Mouse (Mus musculus): Measurements from ENCODE around the gene Plcb1. TPM values are rescaled to one million over a fixed set of nuclear protein-coding genes. Genes with fewer than 3 reads are reported as not detected.
A peak's percentile ranks its signal among the peaks of the same experiment; 100 is the strongest.

The Plcb1 gene
- polyA plus RNA-seq, 1 experiment from 2014 or later, result 34.5 TPM

DNA sequence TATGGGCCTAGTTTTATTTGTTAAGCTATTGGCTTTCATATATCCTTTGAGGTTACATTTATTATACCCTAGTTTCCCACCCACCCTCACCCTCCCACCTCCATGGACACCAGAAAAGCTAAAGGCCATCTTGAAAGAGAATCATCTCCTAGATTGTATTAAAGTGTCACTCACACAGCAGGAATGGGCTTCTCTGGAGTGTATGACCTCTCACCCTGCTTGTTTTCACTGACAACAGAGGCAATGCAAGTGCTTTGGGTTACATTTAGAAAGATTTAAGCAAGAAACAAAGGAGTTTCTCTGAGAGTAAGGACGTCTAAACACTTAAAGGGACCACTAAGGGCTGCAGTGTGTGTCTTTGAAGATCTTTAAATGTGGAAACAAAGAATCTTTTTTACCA, 617.0 kb downstream of the Plcb1 start:
- Histone ChIP-seq H3K36me3 (ENCODE audit: control insufficient read depth, insufficient read depth, low read length) (no peaks in the 10 kb centered on the region), H3K4me1 (ENCODE audit: control insufficient read depth, insufficient read depth, low read length) (no peaks in the 10 kb centered on the region), H3K27me3 (ENCODE audit: control insufficient read depth, insufficient read depth, low read length) (no peaks in the 10 kb centered on the region), H3K27ac (ENCODE audit: low read depth, low read length) (no peak overlapping the region), H3K9ac (ENCODE audit: low read depth, low read length) (no peak overlapping the region), H3K9me3 (ENCODE audit: control insufficient read depth, low read length) (no peaks in the 10 kb centered on the region), H3K4me3 (ENCODE audit: low read length) (no peak overlapping the region), H3K4me2 (replicated peaks; ENCODE audit: low read depth, low read length) (no peak overlapping the region)
- ATAC-seq (ENCODE audit: low FRiP score, low TSS enrichment), result no peak
- 20% methylated on average over 1 of the region's 1 CpGs for WGBS

DNA sequence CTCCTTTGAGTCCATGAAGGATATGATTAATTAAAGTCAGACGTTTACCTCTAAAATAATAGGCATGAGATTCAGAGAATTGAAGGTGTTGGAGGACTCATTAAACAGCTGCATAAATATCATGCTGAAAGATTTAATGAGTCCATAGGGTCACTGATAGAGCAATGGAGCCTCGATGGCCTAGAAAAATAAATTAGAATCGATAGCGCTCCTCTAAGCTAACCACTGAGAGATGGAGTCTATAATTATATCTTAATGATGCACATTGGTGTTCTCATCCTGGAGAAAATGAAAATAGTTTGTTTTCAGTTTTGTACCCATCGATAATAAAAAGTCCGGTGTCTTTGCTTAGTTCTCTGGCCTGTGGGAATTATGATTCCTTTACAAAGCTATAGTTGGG, 617.5 kb downstream of the Plcb1 start:
- Histone ChIP-seq H3K36me3 (ENCODE audit: control insufficient read depth, insufficient read depth, low read length) (no peaks in the 10 kb centered on the region), H3K27ac (ENCODE audit: low read depth, low read length) (no peak overlapping the region), H3K9me3 (ENCODE audit: control insufficient read depth, low read length) (no peaks in the 10 kb centered on the region), H3K4me2 (replicated peaks; ENCODE audit: low read depth, low read length) (no peak overlapping the region), H3K9ac (ENCODE audit: low read depth, low read length) (no peak overlapping the region), H3K4me3 (ENCODE audit: low read length) (no peak overlapping the region), H3K4me1 (ENCODE audit: control insufficient read depth, insufficient read depth, low read length) (no peaks in the 10 kb centered on the region), H3K27me3 (ENCODE audit: control insufficient read depth, insufficient read depth, low read length) (no peaks in the 10 kb centered on the region)
- 52% methylated on average over 6 of the region's 6 CpGs for WGBS
- ATAC-seq (ENCODE audit: low FRiP score, low TSS enrichment), result no peak

DNA sequence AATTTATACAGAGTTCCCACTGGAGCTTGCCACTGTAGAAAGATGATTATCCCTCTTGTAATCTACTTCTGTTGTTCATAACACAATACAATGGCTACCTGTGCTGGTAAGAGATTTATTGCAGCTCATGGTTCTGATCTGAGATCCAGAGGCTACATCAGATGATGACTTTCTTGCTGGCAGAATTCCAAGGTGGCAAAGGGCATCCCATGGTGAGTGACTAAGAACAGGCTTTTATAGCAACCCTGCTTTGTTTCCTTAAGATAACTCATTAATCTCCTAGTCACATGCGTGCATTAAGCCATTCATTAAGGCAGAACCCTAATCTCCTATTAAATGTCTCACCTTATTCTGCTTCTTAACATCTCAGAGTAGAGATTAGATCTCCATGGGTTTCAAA, 618.2 kb downstream of the Plcb1 start:
- H3K9me3 ChIP-seq (ENCODE audit: control insufficient read depth, low read length), result no peaks in the 10 kb centered on the region
- no peak overlapping the region for H3K4me2 ChIP-seq (replicated peaks; ENCODE audit: low read depth, low read length)
- H3K4me3 ChIP-seq (ENCODE audit: low read length), result no peak overlapping the region
- H3K27ac ChIP-seq (ENCODE audit: low read depth, low read length), result no peak overlapping the region
- H3K9ac ChIP-seq (ENCODE audit: low read depth, low read length), result no peak overlapping the region
- 27% methylated on average over 1 of the region's 1 CpGs for WGBS
- H3K4me1 ChIP-seq (ENCODE audit: control insufficient read depth, insufficient read depth, low read length), result no peaks in the 10 kb centered on the region
- no peak for ATAC-seq (ENCODE audit: low FRiP score, low TSS enrichment)
- H3K27me3 ChIP-seq (ENCODE audit: control insufficient read depth, insufficient read depth, low read length), result no peaks in the 10 kb centered on the region
- no peaks in the 10 kb centered on the region for H3K36me3 ChIP-seq (ENCODE audit: control insufficient read depth, insufficient read depth, low read length)

DNA sequence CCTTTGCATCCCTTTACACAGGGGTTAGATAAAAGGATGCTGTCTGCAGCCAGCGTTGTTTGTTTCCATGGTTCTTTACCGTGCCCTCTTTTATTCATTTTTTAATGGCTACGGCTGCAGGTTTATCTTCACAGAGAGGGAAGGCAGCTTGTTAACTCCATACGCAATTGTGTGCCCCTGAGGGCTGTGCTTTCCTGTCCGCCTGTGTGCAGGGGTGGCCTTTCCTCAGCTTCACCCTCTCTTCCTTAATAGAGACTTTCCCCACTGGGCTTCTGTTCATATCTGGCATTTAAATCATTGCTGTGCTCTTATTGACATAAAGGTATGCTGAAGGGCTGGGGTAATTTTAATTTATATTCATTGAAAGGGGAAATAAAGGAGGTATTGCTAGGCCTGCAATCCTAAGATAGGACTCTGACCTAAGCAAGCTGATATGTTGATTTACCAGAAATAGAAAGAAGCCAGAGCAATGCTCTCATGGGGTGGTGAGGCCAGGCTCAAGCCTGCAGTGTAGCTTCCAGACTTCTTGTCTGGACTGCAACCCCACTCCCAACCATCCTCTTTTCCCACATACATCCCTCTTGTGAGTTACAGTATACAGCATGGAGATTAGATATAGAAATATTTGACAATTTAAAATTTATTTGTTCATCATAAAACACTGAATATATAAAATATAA, 623.7 kb downstream of the Plcb1 start:
- H3K27ac ChIP-seq (ENCODE audit: low read depth, low read length), result no peak overlapping the region
- no peak for ATAC-seq (ENCODE audit: low FRiP score, low TSS enrichment)
- H3K27me3 ChIP-seq (ENCODE audit: control insufficient read depth, insufficient read depth, low read length), result no peaks in the 10 kb centered on the region
- H3K4me2 ChIP-seq (replicated peaks; ENCODE audit: low read depth, low read length), result no peak overlapping the region
- no peaks in the 10 kb centered on the region for H3K36me3 ChIP-seq (ENCODE audit: control insufficient read depth, insufficient read depth, low read length)
- no peaks in the 10 kb centered on the region for H3K4me1 ChIP-seq (ENCODE audit: control insufficient read depth, insufficient read depth, low read length)
- no peak overlapping the region for H3K9ac ChIP-seq (ENCODE audit: low read depth, low read length)
- 80% methylated on average over 5 of the region's 5 CpGs for WGBS
- H3K4me3 ChIP-seq (ENCODE audit: low read length), result no peak overlapping the region
- no peaks in the 10 kb centered on the region for H3K9me3 ChIP-seq (ENCODE audit: control insufficient read depth, low read length)

DNA sequence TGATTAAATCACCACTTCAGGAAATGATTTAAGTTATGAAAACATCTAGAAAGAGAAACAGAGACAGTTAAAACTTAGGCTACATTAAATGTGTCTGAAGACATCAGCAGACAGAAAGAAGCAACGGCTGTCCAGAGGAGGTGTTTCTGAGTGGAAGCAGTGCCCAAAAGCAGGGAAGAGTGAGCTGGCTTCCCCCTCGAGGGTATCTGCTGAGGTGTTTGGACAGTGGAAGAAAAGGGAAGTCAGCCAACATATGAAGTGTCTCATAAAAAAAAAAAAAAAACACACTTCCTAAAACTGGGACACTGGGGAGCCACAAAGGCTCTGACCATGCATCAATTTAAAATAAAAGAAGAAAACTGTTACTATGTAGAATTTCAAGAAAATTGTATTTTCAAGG, 625.8 kb downstream of the Plcb1 start:
- ATAC-seq (ENCODE audit: low FRiP score, low TSS enrichment), result no peak
- no peaks in the 10 kb centered on the region for H3K4me1 ChIP-seq (ENCODE audit: control insufficient read depth, insufficient read depth, low read length)
- no peaks in the 10 kb centered on the region for H3K27me3 ChIP-seq (ENCODE audit: control insufficient read depth, insufficient read depth, low read length)
- no peaks in the 10 kb centered on the region for H3K9me3 ChIP-seq (ENCODE audit: control insufficient read depth, low read length)
- H3K9ac ChIP-seq (ENCODE audit: low read depth, low read length), result no peak overlapping the region
- H3K36me3 ChIP-seq (ENCODE audit: control insufficient read depth, insufficient read depth, low read length), result no peaks in the 10 kb centered on the region
- 47% methylated on average over 2 of the region's 2 CpGs for WGBS
- no peak overlapping the region for H3K27ac ChIP-seq (ENCODE audit: low read depth, low read length)
- H3K4me3 ChIP-seq (ENCODE audit: low read length), result no peak overlapping the region
- H3K4me2 ChIP-seq (replicated peaks; ENCODE audit: low read depth, low read length), result no peak overlapping the region

DNA sequence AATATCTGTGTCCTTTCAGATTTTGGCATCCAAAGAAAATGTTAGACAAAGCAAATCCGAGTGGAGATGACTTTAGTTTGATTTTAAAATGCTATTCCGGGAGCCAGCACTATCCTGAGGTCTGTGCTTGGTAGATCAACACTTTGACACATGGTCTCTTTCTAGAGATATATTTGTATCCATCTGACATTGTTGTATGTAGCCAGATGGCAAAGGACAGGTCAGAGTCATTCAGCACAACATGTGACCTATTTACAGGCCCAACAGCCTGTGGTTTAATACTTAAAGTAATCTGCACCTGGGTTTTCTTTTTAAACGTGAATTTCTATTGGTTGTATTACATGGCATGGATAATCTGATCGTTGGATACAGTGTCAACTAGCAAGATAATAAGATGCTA, 629.3 kb downstream of the Plcb1 start:
- WGBS, result 78% methylated on average over 4 of the region's 4 CpGs
- H3K4me3 ChIP-seq (ENCODE audit: low read length), result no peak overlapping the region
- ATAC-seq (ENCODE audit: low FRiP score, low TSS enrichment), result no peak
- H3K27ac ChIP-seq (ENCODE audit: low read depth, low read length), result no peak overlapping the region
- H3K27me3 ChIP-seq (ENCODE audit: control insufficient read depth, insufficient read depth, low read length), result no peaks in the 10 kb centered on the region
- H3K4me1 ChIP-seq (ENCODE audit: control insufficient read depth, insufficient read depth, low read length), result no peaks in the 10 kb centered on the region
- no peaks in the 10 kb centered on the region for H3K9me3 ChIP-seq (ENCODE audit: control insufficient read depth, low read length)
- no peak overlapping the region for H3K9ac ChIP-seq (ENCODE audit: low read depth, low read length)
- H3K36me3 ChIP-seq (ENCODE audit: control insufficient read depth, insufficient read depth, low read length), result no peaks in the 10 kb centered on the region
- H3K4me2 ChIP-seq (replicated peaks; ENCODE audit: low read depth, low read length), result no peak overlapping the region

DNA sequence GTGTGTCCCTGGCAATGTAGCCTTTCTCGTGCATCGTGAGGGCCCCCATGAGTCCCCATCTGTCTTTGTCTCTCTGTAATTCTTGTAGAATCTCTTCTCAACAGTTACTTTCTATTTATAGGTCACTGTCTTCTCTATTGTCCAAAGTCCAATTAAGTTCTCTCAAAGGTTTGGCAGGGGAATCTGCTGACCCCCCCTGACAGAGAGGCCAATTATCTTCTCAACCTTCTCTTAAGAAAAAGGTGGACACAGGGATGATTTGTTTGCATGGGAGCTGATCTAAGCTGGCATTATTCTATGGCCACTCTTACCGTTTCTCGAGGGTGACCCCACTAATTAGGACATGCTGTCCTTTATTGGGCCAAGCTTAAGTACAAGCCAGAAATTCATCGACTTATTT, 633.4 kb downstream of the Plcb1 start:
- no peak overlapping the region for H3K9ac ChIP-seq (ENCODE audit: low read depth, low read length)
- H3K9me3 ChIP-seq (ENCODE audit: control insufficient read depth, low read length), result no peaks in the 10 kb centered on the region
- no peaks in the 10 kb centered on the region for H3K36me3 ChIP-seq (ENCODE audit: control insufficient read depth, insufficient read depth, low read length)
- H3K4me3 ChIP-seq (ENCODE audit: low read length), result no peak overlapping the region
- no peaks in the 10 kb centered on the region for H3K27me3 ChIP-seq (ENCODE audit: control insufficient read depth, insufficient read depth, low read length)
- no peak overlapping the region for H3K4me2 ChIP-seq (replicated peaks; ENCODE audit: low read depth, low read length)
- 86% methylated on average over 5 of the region's 5 CpGs for WGBS
- ATAC-seq (ENCODE audit: low FRiP score, low TSS enrichment), result no peak
- no peak overlapping the region for H3K27ac ChIP-seq (ENCODE audit: low read depth, low read length)
- no peaks in the 10 kb centered on the region for H3K4me1 ChIP-seq (ENCODE audit: control insufficient read depth, insufficient read depth, low read length)

DNA sequence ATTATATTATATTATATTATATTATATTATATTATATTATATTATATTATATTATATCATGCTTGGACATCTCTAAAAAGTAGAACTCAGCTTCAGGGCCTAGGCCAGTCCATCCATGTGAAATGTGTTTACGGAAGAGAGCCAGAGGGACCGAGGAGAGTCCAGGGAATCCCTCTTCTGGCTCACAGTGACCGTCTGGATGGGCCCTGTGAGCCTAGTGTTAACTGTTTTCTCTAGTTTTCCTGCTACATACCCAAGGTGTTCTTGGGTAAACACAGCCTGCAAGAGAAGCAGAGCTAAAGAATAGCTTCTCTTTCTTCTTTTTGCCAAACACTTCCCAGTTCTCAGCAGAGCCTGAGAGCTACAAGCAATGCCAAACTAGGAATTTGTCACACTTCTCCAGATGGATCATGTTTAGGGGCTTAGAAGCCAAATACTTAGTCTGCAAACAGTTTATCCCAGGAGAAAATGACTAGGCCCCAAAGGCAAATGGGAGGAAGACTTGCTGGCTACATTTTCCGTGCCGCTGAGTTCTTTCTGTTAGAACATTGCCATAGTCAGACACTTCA, 649.2 kb downstream of the Plcb1 start:
- Histone ChIP-seq H3K27ac (ENCODE audit: low read depth, low read length) (no peak overlapping the region), H3K27me3 (ENCODE audit: control insufficient read depth, insufficient read depth, low read length) (no peaks in the 10 kb centered on the region), H3K4me2 (replicated peaks; ENCODE audit: low read depth, low read length) (no peak overlapping the region), H3K36me3 (ENCODE audit: control insufficient read depth, insufficient read depth, low read length) (no peaks in the 10 kb centered on the region), H3K9me3 (ENCODE audit: control insufficient read depth, low read length) (no peaks in the 10 kb centered on the region), H3K9ac (ENCODE audit: low read depth, low read length) (no peak overlapping the region), H3K4me3 (ENCODE audit: low read length) (no peak overlapping the region), H3K4me1 (ENCODE audit: control insufficient read depth, insufficient read depth, low read length) (no peaks in the 10 kb centered on the region)
- no peak for ATAC-seq (ENCODE audit: low FRiP score, low TSS enrichment)
- whole genome bisulfite sequencing, result 67% methylated on average over 5 of the region's 5 CpGs

DNA sequence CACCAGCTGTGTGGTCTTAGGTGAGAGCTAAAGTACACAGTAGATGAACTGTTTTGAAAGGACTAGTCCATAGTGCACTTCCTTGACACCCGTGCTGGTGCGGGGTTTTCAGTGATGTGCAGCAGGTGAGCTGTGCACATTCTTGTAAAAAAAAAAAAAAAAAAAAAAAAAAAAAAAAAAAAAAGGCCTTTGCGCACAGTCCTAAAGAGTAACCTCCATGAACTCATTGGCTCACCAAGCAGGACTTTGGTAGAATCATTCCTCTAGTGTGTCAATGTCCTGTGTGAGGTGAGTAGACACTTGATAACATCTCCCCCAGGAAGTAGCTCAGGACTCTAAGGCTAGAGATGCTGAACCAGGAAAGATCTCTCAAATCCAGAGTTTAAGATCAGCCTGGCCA, 653.2 kb downstream of the Plcb1 start:
- WGBS, result 83% methylated on average over 3 of the region's 3 CpGs
- Histone ChIP-seq H3K4me1 (ENCODE audit: control insufficient read depth, insufficient read depth, low read length) (no peaks in the 10 kb centered on the region), H3K9ac (ENCODE audit: low read depth, low read length) (no peak overlapping the region), H3K4me3 (ENCODE audit: low read length) (no peak overlapping the region), H3K27ac (ENCODE audit: low read depth, low read length) (no peak overlapping the region), H3K36me3 (ENCODE audit: control insufficient read depth, insufficient read depth, low read length) (no peaks in the 10 kb centered on the region), H3K27me3 (ENCODE audit: control insufficient read depth, insufficient read depth, low read length) (no peaks in the 10 kb centered on the region), H3K4me2 (replicated peaks; ENCODE audit: low read depth, low read length) (no peak overlapping the region), H3K9me3 (ENCODE audit: control insufficient read depth, low read length) (no peaks in the 10 kb centered on the region)
- ATAC-seq (ENCODE audit: low FRiP score, low TSS enrichment), result 0 out of 2 replicates have a peak, but pooled peaks have one; percentile 63

Measured in kidney, embryonic 14.5 days (tissue).